In the genomic region with DNA sequence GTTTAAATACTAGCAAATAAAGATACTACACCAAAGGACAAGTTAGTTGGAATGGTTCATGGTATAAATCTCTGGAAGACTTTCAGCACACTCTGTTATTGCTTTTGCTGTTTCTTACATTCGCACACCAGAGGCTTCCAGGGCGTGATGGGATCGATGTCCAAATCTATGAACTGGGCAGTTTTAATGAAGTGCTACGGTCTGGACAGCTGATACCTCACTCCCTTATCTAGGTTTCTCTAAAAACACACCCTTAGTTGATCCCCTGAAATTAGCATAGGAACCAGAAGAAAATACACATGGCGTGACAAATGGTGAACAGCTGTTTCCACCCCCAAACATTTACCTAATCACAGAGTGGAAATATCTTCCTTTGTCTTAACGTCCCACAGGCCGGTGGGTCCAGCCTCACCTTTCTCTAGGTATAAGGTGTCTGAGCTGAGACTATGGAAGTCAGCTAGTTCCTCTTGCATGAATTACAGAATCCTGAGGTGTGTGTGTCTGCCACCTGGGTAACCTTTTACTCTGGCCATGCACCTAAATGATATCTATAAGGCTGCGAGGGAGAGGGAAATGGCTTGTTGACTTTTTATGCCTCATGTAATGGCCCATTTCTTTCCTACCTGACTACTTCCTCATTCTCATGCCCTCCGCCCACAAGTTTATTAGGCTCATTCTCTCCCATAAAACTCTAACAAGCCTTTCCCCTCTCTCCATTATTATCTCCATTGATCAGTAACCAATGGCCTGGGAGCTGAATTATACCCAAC, we compare ENCODE assay signal across 1 mouse cellular context.
TF ChIP-seq lines count a peak whose summit lies in the region.

No protein-coding gene starts in this region.

TF ChIP-seq in MEL, 35 proteins besides CTCF, POLR2A, EP300 and RAD21 (continued from another document):
- TF ChIP-seq TBP (IDR thresholded peaks at IDR 0.05; ENCODE audit: low read depth, low read length) = no peak
